Mouse (Mus musculus): Measurements from ENCODE around the gene Dlg2.

Gene Dlg2

DNA sequence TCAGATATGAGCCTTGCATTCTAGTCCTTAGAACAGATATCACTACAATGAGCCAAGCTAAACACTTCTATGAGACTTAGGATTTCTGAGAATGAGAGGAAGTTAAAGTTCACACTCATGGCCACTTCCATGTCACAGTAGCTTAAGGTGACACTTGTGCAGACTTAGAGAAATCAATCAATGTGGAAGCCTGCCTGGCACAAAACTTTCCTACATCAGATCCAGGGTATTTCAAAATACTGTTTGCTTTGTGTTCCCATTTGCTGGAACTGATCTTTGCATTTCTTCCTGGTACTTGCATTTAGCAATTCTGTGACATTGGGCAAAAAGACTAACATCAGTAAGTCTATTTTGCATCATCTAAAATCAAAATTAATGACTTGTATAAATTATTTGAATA, 1091.0 kb downstream of the Dlg2 start:
- DNase-seq (ENCODE audit: extremely low read depth, low read depth): no peak

DNA sequence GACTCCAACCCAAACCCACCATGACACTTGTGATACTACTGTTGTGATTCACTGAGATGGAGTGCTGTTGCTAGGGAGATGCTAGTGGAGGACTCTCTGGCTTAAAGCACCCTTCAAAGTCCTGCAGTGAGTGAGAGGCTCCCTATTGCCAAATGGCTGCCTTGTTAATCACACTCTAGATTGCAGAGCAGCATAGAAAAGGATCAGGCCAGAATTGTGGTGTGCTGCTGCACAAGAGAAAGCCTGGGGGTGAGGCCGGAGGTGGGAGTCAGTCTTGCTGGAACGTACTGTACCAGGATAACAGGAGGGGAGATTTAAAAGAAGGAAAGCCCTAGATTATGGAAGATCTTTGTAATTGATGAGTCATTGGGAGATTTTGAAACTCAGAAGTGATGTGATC, 1094.5 kb downstream of the Dlg2 start:
- DNase-seq (ENCODE audit: extremely low read depth, low read depth): no peak

DNA sequence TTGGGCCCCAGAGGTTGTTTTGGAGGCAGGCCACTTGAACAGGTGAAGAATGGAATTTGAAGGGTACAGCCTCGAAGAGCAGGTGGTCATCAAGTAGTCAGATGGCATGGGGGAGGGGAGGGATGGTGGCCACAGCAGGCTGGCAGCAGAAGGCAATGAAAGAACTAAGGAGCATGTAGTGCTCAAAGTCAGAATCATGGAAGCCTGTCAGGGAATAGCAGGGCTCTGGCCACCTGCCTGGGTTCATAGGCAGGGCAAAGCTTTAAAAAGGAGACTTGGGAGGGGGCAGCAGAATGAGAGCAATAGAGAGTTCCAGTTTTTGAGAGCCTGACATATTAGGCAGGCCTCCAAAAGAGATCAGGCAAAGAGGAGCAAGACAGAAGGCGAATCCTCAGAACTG, 1096.2 kb downstream of the Dlg2 start:
- DNase-seq (ENCODE audit: extremely low read depth, low read depth): no peak

DNA sequence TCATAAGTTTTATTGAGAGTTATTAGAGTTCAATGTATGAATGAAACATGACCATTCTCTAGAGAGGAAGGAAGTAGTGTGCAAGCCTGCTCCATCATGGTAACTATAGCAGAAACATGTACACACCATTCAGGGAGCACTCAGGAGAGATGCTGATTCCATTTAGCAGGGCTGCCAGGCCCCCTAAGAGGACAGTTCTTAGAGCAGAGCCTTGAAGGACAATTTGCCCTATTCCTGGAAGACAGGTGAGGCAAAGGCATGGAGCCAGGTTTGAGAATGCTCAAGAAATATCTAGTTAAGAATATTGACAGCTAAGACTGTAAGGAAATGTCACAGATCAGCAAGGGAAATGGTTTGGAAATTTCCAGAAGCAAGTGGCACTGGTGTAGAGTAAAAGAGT, 1096.8 kb downstream of the Dlg2 start:
- DNase-seq (ENCODE audit: extremely low read depth, low read depth): no peak

DNA sequence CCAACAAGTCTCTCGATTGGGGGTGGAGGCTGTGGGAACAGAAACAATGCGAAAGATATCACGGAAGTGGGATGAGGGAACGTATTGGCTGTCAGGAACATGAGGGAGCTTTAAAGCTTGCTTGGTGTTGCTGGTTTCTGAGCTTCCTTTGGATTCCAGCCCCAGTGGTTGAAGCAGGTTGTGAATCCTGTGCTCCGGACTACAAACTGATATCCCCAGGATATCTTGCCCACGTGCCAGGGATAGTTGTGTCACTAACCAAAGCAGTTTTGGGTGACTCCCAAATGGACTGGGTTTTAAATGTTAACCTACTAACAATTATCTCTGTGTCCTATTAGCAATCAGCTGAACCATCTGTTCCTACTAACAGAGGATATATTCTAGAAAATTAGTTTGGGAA, 1099.7 kb downstream of the Dlg2 start:
- DNase-seq (ENCODE audit: extremely low read depth, low read depth): no peak

DNA sequence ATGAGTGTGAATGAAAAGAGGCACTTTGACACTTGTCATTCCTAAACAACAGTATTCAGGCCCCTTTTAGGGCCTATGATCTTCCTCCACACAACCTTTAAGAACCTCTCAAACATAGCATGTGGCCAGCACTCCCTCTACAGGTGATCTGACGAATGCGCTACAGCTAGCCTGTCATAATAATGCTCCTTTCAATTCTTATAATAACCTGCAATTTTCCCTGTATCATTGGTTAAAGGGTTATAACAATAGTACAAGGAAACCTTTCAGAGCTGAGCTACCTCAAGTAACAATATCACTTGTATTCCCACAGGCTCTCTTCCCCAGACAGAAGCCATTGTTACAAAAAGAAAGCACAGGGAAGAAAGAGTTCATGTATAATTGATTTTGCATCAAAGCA, 1105.7 kb downstream of the Dlg2 start:
- no peak for DNase-seq (ENCODE audit: extremely low read depth, low read depth)

DNA sequence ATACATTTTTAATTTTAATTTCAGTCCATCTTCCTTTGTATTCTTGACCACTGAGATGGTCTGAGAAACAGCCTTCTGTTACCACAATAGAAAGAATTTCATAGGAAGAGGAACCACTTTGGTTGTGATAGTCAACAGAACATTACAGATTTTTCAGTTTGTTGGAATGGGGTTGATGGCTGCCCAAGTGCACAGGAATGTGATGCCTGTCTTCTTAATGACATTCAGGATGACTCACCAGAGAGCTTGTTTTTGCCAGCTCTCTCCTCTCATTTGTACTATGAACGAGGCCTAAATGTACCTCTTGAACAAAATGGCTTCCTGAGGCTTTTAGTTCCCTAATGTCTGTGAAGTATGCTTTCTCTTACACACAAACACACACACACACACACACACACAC, 1107.1 kb downstream of the Dlg2 start:
- DNase-seq (ENCODE audit: extremely low read depth, low read depth): no peak

DNA sequence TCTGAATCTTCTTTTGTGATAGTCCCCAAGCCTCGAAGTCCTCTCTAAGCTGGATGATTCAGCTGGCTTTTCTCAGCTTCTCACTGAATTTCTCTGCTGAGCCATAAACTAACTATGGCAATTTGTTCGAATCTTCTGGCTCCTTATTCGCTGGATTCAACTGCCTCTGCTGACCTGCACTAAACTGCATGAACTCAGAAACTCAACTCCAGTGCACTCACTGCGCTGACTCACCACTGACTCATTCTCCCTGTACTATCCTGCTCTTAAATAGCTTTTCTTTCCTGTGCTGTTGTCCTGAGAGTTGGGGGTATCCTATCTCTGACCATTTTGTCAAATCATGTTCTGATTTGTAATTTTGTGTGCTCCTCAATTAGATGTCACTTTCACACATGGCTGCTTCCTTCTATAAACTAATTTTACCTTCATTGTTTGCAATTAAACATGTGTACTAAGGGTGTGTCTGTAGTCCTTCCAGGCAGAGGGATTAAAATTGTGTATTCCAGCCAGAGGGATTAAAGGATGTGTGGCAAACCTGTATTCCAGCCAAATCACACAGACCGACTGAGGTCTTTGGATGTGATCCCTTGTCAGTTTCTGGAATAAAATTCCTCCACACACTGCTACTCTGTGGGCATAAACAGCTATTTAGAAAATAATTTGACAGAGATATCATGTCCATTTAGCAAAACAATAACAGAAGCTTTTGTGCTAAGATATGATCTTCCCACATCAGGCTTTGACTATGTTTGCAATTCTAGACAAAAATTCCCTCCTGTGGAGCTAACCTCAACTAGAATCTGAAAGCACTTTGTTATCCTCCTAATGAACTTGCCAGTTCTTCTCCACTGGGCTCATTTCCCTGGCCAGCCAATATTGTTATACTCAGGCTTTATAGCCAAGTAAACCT, 1115.0 kb downstream of the Dlg2 start:
- DNase-seq (ENCODE audit: extremely low read depth, low read depth): no peak

DNA sequence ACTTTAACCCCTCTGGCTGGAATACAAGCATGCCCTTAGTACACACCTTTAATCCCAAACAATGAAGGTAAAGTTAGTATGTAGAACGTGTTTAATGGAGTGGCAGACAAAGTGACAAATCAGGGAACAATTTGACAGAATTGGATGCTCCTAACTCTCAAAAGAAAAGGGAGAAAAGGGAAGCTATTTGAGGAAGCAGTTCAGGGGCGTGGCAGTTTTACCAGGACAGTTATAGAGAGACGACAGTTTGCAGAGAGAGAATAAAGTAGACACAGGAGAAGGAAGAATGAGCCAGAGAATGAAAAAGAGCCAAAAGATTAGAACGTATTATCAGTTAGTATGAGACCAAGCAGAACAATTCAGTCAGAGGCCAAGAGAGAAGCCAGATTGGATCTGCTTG, 1122.1 kb downstream of the Dlg2 start:
- no peak for DNase-seq (ENCODE audit: extremely low read depth, low read depth)

DNA sequence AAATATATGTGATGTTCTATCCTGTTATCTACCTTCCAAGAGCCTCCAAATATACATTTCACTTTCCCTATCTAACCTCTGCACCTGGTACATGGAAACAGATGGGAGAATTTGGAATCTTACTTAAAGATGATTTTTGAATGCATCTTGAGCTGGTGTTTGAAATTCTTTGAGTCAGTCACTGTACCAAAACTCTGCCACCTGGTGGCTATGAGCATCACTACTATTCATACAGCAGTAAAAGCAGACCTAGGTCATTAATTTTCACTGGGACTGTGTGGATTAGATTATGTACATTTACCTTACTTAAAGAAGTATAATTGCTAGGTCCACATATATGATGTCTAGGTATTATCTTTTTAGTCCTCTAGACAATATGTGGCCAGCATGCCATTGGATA, 1124.8 kb downstream of the Dlg2 start:
- DNase-seq (ENCODE audit: extremely low read depth, low read depth): no peak

DNA sequence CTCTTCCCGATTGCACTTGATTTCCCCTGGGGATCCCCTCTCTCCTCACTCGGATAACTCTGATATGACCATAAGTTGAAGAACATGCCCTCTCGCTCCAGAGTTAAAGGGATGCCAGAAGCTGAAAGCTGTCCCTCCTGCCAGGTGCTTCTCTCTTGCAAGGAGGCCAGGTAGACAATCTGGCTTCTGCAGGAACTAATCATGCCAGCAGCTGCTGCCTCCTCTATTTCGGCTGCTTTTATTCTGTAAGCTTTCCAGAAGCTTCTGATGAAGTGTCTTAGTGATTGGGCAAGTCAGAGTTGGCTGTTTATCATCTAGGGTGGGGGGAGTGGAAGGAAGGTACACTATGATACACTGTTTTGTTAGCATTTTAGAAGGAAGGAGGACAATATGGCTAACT, 1127.1 kb downstream of the Dlg2 start:
- DNase-seq (ENCODE audit: extremely low read depth, low read depth): no peak

DNA sequence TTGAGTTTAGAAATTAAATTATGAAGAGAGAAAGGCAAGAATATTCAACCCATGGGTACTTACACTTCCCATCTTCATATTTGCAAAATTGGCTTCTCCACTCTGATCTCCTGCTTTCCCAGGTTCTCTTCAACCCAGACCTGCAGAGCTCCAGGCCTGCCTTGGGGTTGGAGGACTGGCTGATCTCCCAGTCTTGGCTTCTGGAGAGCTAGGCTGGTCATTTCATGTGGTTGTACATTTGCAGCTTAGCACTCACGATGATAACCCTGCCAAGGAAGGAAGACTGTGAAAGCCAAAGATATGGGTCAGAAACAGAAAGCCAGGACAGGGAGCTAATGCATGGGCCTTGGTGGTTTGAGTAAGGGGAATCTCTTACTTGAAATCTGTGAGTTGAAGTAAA, 1176.6 kb downstream of the Dlg2 start:
- DNase-seq (ENCODE audit: extremely low read depth, low read depth): no peak

DNA sequence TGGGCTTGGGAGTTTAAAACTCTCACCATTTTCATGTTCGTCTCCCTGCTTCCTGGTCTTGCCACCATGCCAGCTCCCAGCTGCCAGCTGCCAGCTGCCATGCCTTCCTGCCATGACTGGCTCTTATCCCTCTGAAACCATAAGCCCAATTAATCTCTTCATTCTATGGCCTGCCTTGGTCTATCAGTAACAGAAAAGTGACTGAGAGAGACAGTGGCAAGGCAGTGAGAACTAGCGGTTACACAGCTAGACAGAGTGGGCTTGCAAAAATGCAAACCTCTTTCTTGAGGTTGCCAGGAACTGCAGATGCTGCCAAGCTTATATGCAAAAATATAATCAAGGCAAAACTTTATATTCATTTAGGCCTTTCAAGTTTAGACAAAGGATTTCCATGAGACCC, 1183.0 kb downstream of the Dlg2 start:
- DNase-seq (ENCODE audit: extremely low read depth, low read depth): no peak

DNA sequence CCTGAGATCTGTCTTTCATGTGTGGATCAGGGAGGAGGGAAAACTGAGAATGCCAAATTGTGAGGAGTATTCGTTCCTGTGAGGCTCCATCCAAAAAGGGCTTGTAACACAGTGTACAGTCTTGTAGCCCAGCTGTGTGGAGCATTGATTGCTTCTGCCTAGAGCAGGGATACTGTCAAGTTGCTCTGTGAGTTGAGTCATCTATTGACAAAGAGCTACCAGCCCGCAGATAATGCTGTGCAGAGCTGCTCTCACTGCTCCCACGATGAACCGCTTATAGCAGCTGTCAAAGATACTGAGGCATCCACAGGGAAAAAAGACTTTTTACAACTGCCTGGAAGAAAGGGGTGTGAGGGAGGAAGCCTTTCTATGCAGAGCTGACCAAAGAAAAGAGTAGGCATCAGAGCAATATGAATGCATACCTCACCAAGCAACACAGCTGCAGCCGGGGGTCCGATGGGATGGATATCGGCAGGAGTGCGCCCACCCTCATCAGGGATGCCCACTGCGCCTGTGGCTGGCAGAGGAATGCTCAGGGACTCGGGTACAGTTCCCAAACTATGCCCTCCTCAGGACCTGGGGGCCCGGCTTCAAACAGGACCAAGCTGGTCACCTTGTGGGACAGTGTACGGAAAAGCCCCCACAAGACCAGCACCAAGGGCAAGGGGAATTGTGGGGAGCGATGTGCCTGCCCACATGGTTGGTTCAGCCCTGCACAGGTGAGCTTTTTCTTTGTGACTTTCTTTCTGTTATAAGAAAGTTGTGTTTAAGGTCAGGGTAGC, 1196.0 kb downstream of the Dlg2 start:
- DNase-seq (ENCODE audit: extremely low read depth, low read depth): no peak

DNA sequence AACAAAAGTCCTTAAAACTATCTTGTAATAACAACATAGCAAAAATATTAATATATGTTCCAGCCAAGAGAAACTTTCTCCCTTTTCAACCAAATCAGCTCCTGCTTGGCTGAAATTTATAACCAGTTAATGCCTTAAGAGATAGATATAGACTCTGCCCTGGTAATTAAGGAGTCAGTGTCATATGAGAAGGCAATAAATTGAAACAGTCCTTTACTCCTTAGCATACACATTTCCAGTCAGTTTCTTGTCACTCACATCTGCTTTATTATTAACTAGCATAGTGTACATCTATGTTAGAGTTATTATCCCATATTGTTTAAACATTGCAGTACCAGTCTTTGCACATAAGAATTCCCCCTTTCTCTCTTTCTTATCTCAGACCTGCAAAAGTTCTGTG, 1197.9 kb downstream of the Dlg2 start:
- DNase-seq (ENCODE audit: extremely low read depth, low read depth): no peak

DNA sequence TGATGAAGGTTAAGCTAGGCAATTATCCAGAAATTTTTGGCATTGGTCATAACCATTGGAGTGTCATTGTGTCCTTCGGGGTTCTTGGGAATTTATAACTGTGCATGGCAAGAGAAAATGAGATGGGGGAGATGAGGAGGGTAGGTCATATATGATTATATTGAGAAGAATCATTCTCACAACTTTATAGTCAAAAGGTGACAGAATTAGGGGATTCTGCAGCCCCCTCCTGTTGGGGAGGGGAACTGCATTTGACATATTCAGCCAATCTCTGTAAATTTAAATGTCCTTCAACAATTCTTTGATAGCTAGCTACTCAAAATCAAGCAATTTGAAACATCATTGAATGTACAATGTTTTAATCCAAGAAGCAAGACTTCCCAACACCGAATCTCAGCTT, 1201.5 kb downstream of the Dlg2 start:
- DNase-seq (ENCODE audit: extremely low read depth, low read depth): no peak

DNA sequence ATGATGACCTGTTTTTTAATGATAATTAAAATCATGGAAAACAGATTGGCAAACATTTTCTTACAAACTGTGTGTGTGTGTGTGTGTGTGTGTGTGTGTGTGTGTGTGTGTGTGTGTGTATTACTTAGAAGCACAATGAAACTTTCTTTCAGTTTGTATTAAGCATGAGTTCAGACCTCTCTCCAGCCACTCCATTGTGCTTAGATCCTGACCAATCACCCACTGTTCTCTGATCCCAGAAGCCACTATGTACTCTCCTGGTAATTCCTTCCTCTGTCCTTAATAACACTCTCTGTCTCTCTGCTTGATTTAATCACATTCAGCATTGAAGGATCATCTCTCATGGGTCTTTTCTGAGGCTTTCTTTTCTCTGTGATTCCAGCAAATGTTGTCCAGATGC, 1211.5 kb downstream of the Dlg2 start:
- no peak for DNase-seq (ENCODE audit: extremely low read depth, low read depth)

DNA sequence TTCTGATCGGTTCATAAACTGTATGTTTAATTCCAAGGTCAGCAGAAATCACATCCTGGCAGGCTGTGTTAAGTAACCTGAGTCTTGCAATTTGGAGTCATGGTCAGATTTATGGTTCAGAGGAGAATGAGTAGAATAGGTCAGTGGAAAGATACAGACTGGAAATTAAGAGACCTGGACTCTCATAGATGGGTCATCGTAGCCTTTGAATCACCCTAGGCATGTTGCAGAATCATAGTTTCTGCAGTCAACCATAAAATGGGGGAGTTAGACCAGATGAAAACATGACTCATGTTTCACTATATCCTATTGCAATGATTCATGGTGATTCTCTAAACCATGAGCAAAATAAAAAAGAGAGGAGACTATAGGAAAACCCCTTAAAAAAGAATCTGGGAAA, 1213.4 kb downstream of the Dlg2 start:
- no peak for DNase-seq (ENCODE audit: extremely low read depth, low read depth)

DNA sequence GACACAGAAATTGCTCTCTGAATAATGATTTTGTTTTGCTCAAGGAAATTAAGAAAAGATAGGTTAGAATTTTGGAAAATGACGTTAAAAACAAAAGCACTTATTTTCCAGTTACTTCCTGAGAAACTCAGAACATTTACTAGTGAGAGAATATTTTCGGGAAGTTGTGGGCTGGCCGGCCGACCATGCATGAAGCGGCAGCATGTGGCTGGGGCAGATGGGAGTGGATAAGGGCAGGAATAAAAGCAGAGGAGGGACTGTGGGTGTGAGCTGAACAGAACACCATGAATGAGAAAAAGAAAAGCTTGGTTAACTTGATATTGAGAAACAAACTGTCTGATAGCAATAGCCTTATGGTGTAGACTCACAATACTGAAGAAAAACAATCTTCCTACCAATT, 1233.4 kb downstream of the Dlg2 start:
- DNase-seq (ENCODE audit: extremely low read depth, low read depth): no peak

DNA sequence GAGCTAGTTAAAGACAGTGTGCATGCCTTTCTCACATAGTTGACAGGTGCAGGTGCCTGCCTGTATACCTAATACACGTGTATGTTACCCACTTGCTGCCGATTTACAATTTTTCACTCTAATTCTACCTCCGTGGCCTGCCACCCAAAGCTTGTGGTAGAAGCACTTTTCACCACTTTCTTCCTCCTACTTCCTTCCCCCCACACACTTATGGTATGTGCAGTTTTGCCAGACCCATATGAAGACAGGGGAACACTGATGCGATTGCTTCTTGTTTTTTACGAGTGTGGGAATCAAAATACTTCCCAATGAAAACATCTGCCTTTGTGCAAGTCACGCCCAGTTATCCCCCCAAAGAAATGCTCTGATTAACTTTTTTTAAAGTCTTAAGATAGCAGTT, 1234.7 kb downstream of the Dlg2 start:
- DNase-seq (ENCODE audit: extremely low read depth, low read depth): no peak

DNA sequence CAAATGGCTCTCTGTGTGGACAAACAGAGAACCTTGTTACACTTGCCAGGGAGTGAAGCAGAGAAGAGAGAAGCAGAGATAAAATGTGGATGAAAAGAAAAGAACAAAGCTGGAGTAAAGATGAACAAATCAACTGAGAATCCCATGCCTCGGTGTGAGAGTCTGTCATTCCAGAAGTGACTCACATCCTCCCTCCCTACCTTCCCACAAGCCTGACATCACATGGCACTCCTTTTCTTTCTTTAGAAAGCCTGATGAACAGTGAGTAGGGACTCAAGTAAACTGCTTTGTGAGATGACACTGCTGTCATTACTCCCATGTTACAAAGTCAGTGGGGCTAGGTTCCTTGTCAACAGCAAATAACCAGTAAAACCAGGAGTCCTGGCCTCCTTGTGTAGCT, 1239.3 kb downstream of the Dlg2 start:
- no peak for DNase-seq (ENCODE audit: extremely low read depth, low read depth)

DNA sequence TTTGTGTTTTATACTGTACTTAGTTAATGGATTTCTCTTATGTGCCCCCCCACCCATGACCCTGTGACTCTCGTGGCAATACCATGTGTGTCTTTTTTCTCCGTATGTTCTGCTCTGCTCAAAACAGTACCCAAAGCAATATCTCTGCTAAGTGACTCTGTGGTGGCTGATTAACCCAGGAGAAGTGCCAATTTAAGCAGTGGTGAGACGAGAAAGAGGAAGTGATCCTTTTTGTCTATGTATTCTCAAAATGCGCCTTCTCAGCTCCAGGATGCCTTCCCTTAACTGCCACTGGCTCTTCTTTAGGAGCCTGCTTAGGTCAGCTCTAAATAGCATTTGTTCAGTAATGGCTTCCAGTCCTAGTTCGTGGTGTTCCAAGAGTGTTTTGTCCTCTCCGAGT, 1240.2 kb downstream of the Dlg2 start:
- peak; percentile 0 for DNase-seq (ENCODE audit: extremely low read depth, low read depth)

DNA sequence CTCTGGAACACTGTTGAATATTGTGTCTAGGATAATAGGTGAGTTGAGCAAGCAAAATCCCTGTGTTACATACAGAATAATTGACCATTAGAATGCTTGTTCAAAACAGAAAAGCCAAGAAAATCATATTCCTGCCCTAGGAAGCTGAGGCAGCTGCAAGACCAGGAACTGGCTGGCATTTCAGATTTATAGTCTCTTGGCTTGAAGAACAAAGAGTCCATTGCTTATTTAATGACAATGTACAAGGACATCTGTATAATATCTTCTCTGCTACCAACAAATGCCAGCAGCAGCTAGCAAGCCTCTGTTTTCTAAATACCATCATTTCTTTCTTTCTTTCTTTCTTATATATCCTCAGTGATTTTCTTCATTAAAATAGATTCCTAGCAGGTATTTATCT, 1243.8 kb downstream of the Dlg2 start:
- DNase-seq (ENCODE audit: extremely low read depth, low read depth): no peak
